Mouse (Mus musculus): ENCODE data around the gene Coa6. TPM values are rescaled to one million over a fixed set of nuclear protein-coding genes. Genes with fewer than 3 reads are reported as not detected.
"Not testable (repeated sequence)": the region's sequence is repeated elsewhere in the genome, so short reads cannot be mapped to it uniquely, and the experiment has no call there.

The Coa6 gene
- polyA plus RNA-seq, 1 experiment, result 46.9 TPM

DNA sequence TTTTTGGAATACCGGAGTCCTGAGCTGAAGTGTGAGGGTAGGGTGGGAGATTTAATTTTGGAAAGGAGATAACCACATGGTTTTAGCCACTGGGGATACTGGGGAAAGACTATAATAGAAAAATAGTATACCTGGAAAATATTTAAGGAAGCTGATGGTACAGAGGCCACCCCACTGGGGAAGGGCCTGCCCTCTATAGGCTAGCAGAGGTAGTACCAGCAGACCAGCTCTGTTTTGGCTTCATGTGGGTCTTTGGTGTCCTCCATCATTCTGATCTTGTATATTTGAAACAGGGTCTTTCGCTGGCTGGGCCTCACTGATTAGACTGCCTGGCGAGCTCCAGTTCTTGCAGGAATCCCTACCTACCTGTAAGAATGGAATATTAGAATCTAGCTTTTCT, 24.0 kb upstream of the Coa6 start:
- Histone ChIP-seq H3K4me3 (ENCODE audit: insufficient read depth, low read length) (no peak overlapping the region), H3K4me1 (ENCODE audit: control insufficient read depth, insufficient read depth, low read length) (peaks cover 4% of the 10 kb centered on the region), H3K27ac (ENCODE audit: insufficient read depth, low read length) (no peak overlapping the region)
- TF ChIP-seq POLR2A (IDR thresholded peaks at IDR 0.05; ENCODE audit: extremely low read depth, insufficient read depth, low read length) (no peak), CTCF (IDR thresholded peaks at IDR 0.05; ENCODE audit: extremely low read depth, insufficient read depth, low read length) (peak; percentile 36)

DNA sequence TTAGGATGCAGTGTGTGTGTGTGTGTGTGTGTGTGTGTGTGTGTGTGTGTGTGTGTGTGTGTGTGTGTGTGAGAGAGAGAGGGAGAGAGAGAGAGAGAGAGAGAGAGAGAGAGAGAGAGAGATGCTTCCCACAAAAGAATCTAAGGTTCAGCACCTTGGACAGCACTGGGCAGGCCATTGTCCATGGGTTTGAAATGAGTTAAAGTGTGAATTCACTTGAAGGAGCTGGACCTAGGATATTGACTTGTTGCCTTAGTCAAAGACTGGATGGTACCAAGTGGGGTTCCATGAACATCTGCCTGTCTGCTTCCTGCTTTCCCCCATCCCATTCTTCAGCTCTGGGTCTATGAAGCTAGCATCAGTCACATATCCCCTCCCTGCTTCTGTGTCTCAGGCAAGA, 17.8 kb upstream of the Coa6 start:
- H3K4me1 ChIP-seq (ENCODE audit: control insufficient read depth, insufficient read depth, low read length); H3K4me3 ChIP-seq (ENCODE audit: insufficient read depth, low read length): not testable (repeated sequence)
- H3K27ac ChIP-seq (ENCODE audit: insufficient read depth, low read length), result peak overlapping the region; percentile 88

DNA sequence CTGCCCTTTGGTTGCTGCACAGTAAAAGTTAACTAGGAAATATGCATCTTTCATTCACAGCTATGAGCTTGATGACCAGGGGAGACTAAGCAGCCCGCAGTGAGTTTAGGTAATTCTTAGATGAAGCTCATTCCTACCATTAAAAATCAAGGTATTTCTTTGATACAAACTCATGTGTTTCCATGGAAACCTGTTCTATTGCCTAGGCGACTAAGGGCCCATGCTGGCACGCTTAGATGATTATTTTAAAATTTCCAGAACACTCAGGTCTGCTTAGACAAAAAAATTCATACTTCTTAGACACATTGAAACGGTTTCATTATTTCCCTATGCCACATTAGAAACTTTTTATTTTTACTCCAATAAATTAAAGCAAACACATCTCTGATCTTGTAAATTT, 17.3 kb upstream of the Coa6 start:
- H3K4me1 ChIP-seq (ENCODE audit: control insufficient read depth, insufficient read depth, low read length), result peaks cover 5% of the 10 kb centered on the region
- H3K4me3 ChIP-seq (ENCODE audit: insufficient read depth, low read length), result no peak overlapping the region
- TF ChIP-seq POLR2A (IDR thresholded peaks at IDR 0.05; ENCODE audit: extremely low read depth, insufficient read depth, low read length) (no peak), CTCF (IDR thresholded peaks at IDR 0.05; ENCODE audit: extremely low read depth, insufficient read depth, low read length) (no peak)
- H3K27ac ChIP-seq (ENCODE audit: insufficient read depth, low read length), result peak overlapping the region; percentile 88; the same call in 1 of the 2 replicates

DNA sequence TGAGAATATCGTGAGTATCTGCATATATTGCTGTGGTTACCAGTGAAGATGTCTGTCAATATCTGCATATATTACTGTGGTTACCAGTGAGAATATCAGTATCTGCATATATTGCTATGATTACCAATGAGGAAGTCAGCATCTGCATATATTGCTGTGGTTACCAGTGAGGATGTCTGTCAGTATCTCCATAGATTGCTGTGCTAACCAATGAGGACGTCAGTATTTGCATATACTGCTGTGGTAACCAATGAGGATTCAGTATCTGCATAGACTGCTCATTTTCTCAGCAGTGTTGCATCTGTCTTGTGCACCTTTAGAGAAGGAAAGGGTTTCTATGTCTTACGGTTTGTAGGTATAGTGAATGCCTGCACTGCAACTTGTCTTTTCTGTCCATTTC, 1.5 kb upstream of the Coa6 start:
- TF ChIP-seq POLR2A (IDR thresholded peaks at IDR 0.05; ENCODE audit: extremely low read depth, insufficient read depth, low read length) (no peak), CTCF (IDR thresholded peaks at IDR 0.05; ENCODE audit: extremely low read depth, insufficient read depth, low read length) (no peak)
- Histone ChIP-seq H3K27ac (ENCODE audit: insufficient read depth, low read length) (no peak overlapping the region), H3K4me3 (ENCODE audit: insufficient read depth, low read length) (no peak overlapping the region), H3K4me1 (ENCODE audit: control insufficient read depth, insufficient read depth, low read length) (peaks cover 5% of the 10 kb centered on the region; the same call in 1 of the 2 replicates)

DNA sequence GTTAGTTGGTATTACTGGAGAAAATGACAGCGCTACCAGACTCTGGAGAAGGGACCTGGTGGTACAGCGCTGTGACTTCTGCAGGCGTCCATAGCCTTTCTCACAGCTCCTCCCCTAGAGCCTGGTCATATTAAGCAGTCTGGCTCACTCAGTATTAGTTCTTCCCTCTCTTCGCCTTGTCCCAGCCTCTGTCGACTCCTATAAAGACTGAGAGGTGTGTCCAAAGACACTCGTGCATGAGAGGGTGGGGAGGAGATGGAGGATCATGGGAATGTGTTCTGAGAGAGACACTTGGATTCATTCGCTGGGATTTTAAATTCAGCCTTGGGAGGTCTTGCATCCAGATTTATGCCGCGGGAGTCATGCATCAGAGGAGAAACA, 595 bp downstream of the Coa6 start:
- H3K27ac ChIP-seq (ENCODE audit: insufficient read depth, low read length), result peak overlapping the region; percentile 75
- H3K4me3 ChIP-seq (ENCODE audit: insufficient read depth, low read length), result peak overlapping the region; percentile 88
- H3K4me1 ChIP-seq (ENCODE audit: control insufficient read depth, insufficient read depth, low read length), result peaks cover 5% of the 10 kb centered on the region; the same call in 1 of the 2 replicates
- no peak for TF ChIP-seq POLR2A (IDR thresholded peaks at IDR 0.05; ENCODE audit: extremely low read depth, insufficient read depth, low read length)
- no peak for TF ChIP-seq CTCF (IDR thresholded peaks at IDR 0.05; ENCODE audit: extremely low read depth, insufficient read depth, low read length)

DNA sequence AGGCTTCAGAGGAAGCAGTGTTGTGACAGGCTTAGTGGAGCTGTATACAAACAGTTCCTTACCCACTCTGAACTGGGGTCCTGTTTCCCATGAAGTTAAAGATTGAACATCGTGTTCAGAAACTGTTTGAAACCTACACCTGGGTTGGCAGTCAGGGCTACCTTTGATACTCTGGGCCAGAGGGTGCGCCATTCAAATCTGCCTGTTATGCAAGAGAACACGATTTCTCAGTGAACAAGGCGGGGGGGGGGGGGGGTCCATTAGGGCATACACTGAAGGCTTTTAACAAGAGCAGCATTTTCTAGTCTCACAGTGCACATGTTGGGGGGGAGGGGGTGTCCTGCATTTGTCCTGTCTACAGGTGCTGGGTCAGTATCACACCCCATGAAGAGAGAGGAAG, 1.8 kb downstream of the Coa6 start:
- no peak overlapping the region for H3K27ac ChIP-seq (ENCODE audit: insufficient read depth, low read length)
- peaks cover 5% of the 10 kb centered on the region; the same call in 1 of the 2 replicates for H3K4me1 ChIP-seq (ENCODE audit: control insufficient read depth, insufficient read depth, low read length)
- H3K4me3 ChIP-seq (ENCODE audit: insufficient read depth, low read length), result no peak overlapping the region
- TF ChIP-seq POLR2A (IDR thresholded peaks at IDR 0.05; ENCODE audit: extremely low read depth, insufficient read depth, low read length) (no peak), CTCF (IDR thresholded peaks at IDR 0.05; ENCODE audit: extremely low read depth, insufficient read depth, low read length) (no peak)

DNA sequence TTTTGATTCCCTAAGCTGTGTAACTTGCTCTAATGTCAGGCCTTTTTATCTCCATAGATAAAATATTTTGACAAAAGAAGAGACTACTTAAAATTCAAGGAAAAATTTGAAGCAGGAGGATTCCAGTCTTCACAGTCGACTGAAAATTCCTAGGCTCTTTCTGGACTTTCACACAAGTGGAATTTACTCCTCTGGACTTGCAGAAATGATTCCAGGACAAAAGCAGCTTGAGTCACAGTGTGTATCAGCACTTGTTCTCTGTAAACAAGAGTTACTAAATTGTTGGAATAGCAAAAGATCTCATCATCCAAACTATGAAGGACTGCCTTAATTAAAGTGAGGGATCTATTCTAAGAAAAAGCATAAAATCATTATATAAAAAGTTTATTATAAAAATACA, 2.6 kb downstream of the Coa6 start:
- TF ChIP-seq CTCF (IDR thresholded peaks at IDR 0.05; ENCODE audit: extremely low read depth, insufficient read depth, low read length), result no peak
- no peak for TF ChIP-seq POLR2A (IDR thresholded peaks at IDR 0.05; ENCODE audit: extremely low read depth, insufficient read depth, low read length)

DNA sequence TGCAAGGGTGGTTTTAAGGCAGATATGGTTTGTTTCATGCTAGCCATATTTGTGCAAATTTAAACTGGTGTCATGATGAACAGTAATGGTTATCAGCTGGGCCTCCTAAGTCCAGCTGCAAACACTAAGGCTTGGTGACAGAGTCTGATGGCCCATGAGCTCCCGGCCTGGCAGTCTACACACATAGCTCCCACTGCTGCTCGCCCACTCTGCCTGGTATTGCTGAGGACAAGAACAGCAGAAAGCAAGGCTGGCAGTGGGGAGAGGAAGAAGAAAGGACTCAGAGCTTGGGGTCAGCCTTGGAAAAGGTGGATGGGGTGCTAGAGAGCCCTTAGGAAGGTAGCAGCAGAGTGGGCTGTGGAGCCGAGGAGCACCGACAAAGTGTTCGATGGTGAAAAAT, 7.3 kb downstream of the Coa6 start:
- Histone ChIP-seq H3K27ac (ENCODE audit: insufficient read depth, low read length) (peak overlapping the region; percentile 12; the same call in 1 of the 2 replicates), H3K4me3 (ENCODE audit: insufficient read depth, low read length) (no peak overlapping the region), H3K4me1 (ENCODE audit: control insufficient read depth, insufficient read depth, low read length) (peaks cover 8% of the 10 kb centered on the region)
- no peak for TF ChIP-seq CTCF (IDR thresholded peaks at IDR 0.05; ENCODE audit: extremely low read depth, insufficient read depth, low read length)
- TF ChIP-seq POLR2A (IDR thresholded peaks at IDR 0.05; ENCODE audit: extremely low read depth, insufficient read depth, low read length), result no peak

More for the DNA sequence above, 2.6 kb downstream of the Coa6 start:
- peaks cover 9% of the 10 kb centered on the region for H3K4me1 ChIP-seq (ENCODE audit: control insufficient read depth, insufficient read depth, low read length)
- H3K27ac ChIP-seq (ENCODE audit: insufficient read depth, low read length), result no peak overlapping the region
- no peak overlapping the region for H3K4me3 ChIP-seq (ENCODE audit: insufficient read depth, low read length)

DNA sequence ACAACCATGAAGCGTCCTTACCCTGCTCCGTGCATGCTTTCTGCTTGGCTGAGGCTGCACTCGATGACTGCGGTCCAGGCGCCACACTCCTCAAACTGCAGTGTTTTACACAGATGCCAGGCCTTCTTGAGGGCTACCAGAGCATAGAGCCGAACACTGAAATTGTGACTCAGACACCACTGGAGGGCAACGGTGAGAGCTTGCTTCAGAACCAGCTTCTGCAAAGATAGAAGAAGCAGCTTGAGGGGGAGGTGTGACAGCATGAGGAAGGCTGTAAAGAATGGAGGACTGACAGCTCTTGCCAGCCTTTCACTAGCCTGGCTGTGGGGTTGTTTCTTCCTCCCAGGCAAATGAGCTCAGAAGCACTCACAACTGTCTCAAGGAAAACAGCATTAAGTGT, 11.5 kb downstream of the Coa6 start:
- H3K4me1 ChIP-seq (ENCODE audit: control insufficient read depth, insufficient read depth, low read length), result peaks cover 8% of the 10 kb centered on the region
- TF ChIP-seq CTCF (IDR thresholded peaks at IDR 0.05; ENCODE audit: extremely low read depth, insufficient read depth, low read length) (no peak; the same call in 1 of the 2 replicates), POLR2A (IDR thresholded peaks at IDR 0.05; ENCODE audit: extremely low read depth, insufficient read depth, low read length) (no peak)
- H3K4me3 ChIP-seq (ENCODE audit: insufficient read depth, low read length), result no peak overlapping the region
- H3K27ac ChIP-seq (ENCODE audit: insufficient read depth, low read length), result no peak overlapping the region

DNA sequence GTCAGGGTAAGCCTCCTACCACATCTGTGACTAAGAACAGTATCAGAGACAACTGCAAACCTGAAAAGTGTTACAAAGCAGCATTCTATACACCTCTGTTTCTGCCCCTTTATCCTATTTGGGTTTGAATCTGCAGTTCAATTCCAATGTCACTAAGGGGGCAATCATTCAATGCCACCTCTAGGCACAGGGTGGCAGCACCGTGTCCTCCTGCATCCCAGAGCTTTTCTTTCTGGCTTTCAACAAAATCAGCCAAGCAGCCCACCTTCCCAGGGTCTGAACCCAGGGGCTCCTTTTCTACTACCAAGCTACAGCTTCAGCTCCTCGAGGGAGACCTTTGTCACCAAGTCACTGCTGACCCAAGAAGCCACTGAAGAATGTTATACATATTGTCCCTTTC, 16.6 kb downstream of the Coa6 start:
- TF ChIP-seq POLR2A (IDR thresholded peaks at IDR 0.05; ENCODE audit: extremely low read depth, insufficient read depth, low read length) (no peak), CTCF (IDR thresholded peaks at IDR 0.05; ENCODE audit: extremely low read depth, insufficient read depth, low read length) (peak; percentile 32; the same call in 1 of the 2 replicates)
- no peak overlapping the region for H3K27ac ChIP-seq (ENCODE audit: insufficient read depth, low read length)
- no peak overlapping the region for H3K4me3 ChIP-seq (ENCODE audit: insufficient read depth, low read length)
- no peaks in the 10 kb centered on the region for H3K4me1 ChIP-seq (ENCODE audit: control insufficient read depth, insufficient read depth, low read length)

DNA sequence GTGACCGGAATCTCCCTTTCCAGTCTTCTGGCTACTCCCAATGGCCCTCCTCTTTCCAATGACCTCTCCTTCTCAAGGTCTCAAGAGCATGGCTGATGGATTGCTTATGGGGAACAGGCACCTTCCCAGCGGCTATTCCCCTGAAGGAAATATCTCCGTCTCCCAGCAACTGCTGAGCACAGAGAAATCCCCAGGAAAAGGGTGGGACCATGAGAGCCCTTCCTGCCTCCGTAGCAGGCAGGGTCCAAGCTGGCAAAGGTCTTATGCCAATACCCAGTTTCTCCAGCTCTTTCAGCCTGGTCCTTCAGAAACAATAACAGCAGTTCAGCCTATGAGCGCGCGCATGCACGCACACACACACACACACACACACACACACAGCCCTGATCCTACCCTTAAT, 28.8 kb downstream of the Coa6 start:
- Histone ChIP-seq H3K27ac (ENCODE audit: insufficient read depth, low read length) (no peak overlapping the region), H3K4me3 (ENCODE audit: insufficient read depth, low read length) (no peak overlapping the region), H3K4me1 (ENCODE audit: control insufficient read depth, insufficient read depth, low read length) (no peaks in the 10 kb centered on the region)
- TF ChIP-seq CTCF (IDR thresholded peaks at IDR 0.05; ENCODE audit: extremely low read depth, insufficient read depth, low read length) (no peak), POLR2A (IDR thresholded peaks at IDR 0.05; ENCODE audit: extremely low read depth, insufficient read depth, low read length) (no peak)
